Mouse (Mus musculus) embryo, embryonic 11 days (tissue): ENCODE measurements around the gene Kcnq1.

Experiments used
- DNase-seq: peaks from one replicate; pipeline ENCODE4 v3.0.0-alpha.2; 2015

Gene Kcnq1

GRCm38 (mm10) chr7:143286532-143287290 lies 180.5 kb downstream of the Kcnq1 start:
- no peak for DNase-seq

DNA sequence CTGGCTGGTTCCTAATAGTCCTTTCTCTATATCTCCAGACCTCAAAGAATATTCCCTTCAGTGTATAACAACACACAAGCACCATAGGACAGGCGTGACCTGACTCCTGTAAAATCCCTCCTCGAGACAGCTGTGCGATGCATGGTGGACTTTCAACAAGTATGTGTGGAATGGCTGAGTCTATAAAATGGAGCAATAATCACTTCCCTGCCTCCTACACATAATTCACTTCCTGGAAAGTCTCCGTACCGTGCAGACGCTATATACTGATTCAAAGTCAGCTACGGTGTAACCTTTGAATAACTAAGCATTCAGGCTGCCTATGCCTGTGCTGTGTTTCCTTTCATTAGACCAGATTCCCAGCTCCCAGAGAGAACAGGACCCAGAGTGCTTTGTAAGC lies 182.0 kb downstream of the Kcnq1 start:
- DNase-seq = no peak

DNA sequence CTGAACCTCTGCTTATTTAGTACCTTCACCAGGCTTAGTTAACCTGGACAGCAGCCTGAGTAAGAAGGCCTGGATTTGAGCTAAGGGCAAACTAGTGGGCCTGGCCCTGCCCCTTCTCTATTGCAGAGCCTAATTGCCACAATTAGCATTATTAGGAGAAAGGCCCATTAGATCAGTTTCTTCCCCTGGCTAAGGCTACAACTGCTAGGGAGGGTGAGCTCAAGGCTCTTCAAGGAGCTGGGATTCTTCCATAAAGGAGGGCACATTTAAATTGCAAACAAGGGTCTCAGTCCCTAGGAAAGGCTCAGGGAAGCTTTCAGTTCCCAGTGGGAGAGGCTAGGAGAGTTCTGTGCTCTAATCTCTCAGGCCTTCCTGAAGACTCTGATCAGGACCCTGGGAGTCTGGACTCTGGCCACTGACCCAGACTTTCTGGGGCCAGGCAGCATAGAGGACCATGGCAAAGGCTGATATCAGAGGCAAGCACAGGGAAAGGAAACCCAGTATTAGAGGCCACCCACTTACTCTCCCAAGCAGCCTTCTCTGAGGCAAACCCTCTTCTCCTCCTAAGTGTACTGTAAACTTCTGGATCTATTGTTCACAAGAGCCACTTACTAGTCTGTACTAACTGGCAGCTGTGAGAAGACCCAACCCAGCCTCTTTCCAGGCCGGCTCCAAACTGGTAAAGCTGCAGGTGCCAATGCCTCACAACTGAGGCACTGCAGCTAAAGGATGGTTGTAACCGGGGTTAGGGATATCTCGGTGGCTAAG lies 183.1 kb downstream of the Kcnq1 start:
- DNase-seq = no peak

- no peak for DNase-seq
Observed at GRCm38 (mm10) chr7:143294690-143295355, 188.7 kb downstream of the Kcnq1 start.

- DNase-seq = peak; percentile 65
Observed at GRCm38 (mm10) chr7:143295356-143296000, 189.3 kb downstream of the Kcnq1 start.

DNA sequence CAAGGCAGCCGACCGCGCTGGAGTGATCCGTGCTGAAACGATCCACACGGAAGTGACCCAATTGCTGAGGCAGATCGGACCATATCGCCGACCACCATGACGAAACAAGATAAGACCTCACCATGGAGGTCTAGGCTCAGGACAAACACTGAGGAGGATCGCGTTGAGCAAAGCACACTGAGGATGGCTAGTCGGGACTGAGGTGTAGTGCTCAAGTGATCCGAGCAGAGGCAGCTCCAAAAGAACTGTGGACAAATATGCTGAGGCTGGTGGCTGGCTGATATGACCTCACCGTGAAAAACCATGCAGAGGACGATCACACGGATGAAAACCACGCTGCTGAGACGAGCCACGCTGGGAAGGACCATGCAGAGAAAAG lies 189.8 kb downstream of the Kcnq1 start:
- DNase-seq = peak; percentile 38

- peak; percentile 92 for DNase-seq
Observed at GRCm38 (mm10) chr7:143296384-143296801, 190.2 kb downstream of the Kcnq1 start.

DNA sequence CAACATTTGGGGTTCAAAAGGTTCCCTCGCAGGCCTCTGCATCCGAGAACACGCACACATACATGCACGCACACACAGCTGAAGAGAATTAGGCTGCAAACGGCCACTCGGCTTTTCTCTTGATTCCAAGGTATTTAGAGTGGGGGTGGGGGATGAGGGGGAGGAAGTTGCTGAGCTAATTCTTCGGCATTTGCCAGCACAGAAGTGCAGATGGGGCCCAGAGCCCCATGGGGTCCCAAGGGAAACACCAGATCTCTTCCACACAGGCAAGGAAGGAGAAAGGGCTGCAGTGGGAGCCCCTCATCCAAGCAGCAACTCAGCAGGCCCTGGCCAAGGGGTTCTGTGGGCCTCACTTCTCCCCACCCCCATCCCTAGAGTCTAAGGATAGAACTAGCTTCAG lies 193.9 kb downstream of the Kcnq1 start:
- DNase-seq = peak; percentile 59

- DNase-seq = no peak
Observed at GRCm38 (mm10) chr7:143300681-143301080, 194.5 kb downstream of the Kcnq1 start.

- DNase-seq = no peak
Observed at GRCm38 (mm10) chr7:143302156-143302555, 196.0 kb downstream of the Kcnq1 start.

DNA sequence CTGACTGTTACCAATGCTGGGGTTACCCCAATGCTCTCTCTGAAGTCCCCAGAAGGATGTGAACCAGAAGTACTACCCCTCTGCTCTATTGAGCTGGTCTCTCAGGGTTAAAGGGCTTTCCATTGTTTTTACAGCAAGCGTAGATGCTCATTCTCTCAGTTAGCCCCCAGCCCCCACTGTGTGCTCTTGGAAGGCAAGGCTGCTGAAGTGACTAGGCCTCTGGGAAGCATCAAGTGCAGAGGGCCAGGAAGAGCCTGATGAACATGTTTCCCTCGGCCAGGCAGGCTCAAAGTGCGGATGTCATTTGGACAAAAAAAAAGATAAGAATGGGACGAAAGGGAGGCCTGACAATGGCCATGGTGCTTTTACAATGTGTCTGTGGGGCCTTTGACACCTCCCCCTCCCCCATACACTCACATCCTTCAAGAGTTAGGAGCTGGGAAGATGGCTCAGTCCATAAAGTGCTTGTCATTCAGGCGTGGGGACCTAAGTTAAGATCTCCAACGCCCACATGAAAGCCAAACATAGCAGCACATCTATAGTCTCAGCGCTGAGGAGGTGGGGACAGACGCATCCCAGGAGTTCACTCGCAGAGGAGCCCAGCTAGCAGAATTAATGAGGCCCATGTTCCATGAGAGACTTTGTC lies 196.6 kb downstream of the Kcnq1 start:
- no peak for DNase-seq

- DNase-seq = no peak
Observed at GRCm38 (mm10) chr7:143303557-143303956, 197.4 kb downstream of the Kcnq1 start.

DNA sequence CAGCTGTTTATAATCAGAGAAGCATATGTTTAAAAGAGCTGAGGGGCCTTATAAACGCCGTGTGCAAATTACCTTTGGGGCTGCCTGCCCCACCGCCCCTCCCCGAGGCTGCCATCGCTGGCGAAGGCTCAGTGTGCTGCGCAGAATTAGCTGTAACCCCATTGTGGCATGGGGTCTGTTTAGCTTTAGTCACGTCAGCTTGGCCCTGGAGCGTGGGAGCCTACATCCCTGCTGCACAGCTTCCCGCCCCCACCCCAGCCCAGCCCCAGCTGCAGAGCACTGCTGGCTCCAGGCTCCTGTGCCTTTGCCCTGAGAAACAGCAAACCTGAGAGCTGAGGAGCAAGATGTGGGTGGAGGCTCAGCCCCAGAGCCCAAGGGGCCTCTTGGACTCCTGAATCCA lies 199.6 kb downstream of the Kcnq1 start:
- peak; percentile 71 for DNase-seq

GRCm38 (mm10) chr7:143308001-143308400 lies 201.8 kb downstream of the Kcnq1 start:
- DNase-seq = no peak

DNA sequence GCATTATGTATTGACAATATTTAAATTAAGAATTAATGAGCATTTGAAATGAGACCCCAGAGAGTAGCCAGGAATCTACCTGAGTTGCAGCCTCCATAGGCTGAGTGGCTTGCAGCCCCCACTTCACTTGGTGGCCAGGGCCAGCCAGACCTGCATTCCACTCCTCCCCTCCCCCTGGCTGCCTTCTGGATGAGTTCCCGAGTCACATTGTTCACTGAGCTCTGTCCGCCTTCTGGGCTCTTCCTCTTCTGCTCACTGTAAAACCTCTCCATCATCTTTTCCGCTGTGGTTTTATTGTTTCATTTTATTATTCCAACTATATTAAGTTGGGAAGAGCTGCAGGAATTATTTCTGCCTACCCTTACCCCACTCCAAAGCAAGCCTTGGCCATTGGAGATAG lies 204.1 kb downstream of the Kcnq1 start:
- no peak for DNase-seq

DNA sequence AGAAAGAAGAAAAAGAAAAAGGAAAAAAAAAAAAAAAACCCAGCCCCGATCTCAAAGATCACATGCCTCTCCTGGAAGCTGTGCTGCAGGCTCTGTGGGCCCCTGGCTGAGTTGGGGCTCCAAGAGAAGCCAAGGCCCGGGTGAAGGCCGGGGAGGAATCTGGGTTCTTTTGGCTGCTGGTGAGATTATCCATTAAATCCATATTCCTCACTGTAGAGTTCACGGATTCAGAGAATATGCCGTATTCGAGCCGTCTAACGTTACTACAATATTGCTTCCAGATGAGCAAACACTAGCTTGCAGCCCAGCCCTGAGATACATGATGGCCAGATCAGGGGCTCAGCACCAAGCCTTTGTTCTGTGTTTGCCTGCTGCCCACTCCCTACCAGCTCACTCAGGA lies 204.7 kb downstream of the Kcnq1 start:
- peak; percentile 60 for DNase-seq

DNA sequence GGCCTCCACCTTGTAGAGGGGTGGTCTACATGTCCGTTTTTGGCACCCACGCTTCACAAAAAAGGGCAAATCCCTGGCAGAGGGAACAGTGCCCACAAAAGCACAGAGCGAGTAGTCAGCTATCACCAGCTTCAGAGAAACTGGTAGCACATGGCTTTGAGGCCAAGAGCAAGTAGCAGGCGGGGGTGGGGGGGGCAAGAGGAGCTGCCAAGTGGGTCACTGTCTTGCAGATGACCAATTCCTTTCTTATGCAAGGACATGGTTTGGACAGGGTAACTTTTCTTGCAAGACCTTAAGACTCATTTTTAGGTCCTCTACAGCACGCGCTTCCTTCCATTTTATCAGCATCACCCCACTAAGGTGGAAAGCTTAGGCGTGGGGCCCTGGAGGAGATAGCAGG lies 205.3 kb downstream of the Kcnq1 start:
- DNase-seq = no peak

GRCm38 (mm10) chr7:143313572-143314319 lies 207.6 kb downstream of the Kcnq1 start:
- DNase-seq = no peak

DNA sequence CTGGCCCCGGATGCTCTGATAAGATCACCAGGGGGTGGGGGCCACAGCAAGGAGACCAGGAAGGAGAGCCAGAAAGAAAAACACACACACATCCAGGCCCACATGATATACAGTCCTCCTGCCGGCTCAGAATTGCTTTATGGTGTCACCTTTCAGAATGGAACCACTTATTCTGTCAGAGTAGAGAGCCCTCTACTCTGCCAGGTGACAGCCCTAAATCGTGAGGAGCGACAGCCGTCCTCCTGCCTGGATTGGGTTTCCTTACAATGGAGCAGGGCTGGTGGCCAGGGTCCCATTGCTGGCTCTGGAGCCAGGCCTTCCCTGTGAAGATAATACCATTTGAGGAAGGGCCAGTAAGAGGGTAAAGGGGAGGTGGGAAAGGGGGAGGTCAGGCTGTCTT lies 212.3 kb downstream of the Kcnq1 start:
- DNase-seq = no peak

GRCm38 (mm10) chr7:143320367-143320766 lies 214.2 kb downstream of the Kcnq1 start:
- no peak for DNase-seq

DNA sequence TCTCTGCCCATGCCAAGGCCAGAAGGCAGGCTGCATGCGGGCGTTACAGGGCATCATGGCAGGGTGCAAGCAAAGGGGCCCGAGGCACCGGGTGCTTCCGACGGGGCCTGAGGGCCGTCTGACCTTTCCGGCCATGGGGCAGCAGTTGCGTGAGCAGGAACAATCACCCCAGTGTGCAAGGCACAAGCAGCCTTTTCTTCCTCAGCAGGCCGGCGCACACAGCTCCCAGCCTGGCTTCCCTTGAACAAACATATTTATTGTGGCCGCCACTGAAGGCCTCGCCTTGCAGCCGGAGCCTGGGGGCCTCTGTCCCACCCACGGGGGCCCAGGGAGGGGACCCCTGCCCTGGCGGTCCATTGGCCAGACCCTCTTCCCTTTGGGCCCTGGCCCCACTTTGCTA lies 218.9 kb downstream of the Kcnq1 start:
- DNase-seq = peak; percentile 52
